Mouse (Mus musculus) layer of hippocampus, postnatal 36 days (tissue): ENCODE measurements around the gene Vgll1. TPM values are rescaled to one million over a fixed set of nuclear protein-coding genes. Genes with fewer than 3 reads are reported as not detected.

Source experiments
- DNase-seq, 2 experiments: peaks; one replicate each; pipeline ENCODE4 v3.0.0; 2022
- total RNA-seq, 2 experiments: library from RNA; stranded (reverse); gene quantifications; 2 replicates each; pipeline ENCODE4 v1.2.3; 2021

Vgll1 gene
- not detected for total RNA-seq

GRCm38 (mm10) chrX:57087806-57088205, at the start of gene Vgll1:
Gene Vgll1 (plus strand): TSS chrX:57088106.
- no peak for DNase-seq

DNA sequence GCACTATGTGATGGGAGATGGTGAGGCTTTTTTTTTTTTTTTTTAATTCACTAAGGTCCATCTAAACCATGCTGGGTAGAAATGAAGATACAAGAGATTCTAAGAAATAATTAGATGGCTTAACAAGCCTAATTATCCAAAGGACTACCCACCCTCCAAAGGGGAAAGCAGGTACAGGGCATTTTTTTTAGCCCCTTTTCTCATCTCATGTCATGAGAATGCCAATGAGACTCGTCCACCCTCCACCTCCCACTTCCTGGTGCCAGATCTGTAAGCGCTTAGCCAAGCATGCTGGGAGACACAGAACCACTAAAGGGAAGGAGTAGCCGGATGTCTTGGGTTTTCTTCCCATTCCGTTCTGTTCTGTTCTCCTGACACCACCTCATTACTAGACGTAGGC, 45.1 kb upstream of the Vgll1 start, which contains the start of gene Brs3:
Gene Brs3, plus strand, starts transcription at position 301 of the 400 bp plus-strand sequence.
- no peak for DNase-seq

- no peak for DNase-seq
Measured at GRCm38 (mm10) chrX:57043869-57044268, 44.0 kb upstream of the Vgll1 start.

GRCm38 (mm10) chrX:57052848-57053173, 35.1 kb upstream of the Vgll1 start:
- DNase-seq, result no peak

DNA sequence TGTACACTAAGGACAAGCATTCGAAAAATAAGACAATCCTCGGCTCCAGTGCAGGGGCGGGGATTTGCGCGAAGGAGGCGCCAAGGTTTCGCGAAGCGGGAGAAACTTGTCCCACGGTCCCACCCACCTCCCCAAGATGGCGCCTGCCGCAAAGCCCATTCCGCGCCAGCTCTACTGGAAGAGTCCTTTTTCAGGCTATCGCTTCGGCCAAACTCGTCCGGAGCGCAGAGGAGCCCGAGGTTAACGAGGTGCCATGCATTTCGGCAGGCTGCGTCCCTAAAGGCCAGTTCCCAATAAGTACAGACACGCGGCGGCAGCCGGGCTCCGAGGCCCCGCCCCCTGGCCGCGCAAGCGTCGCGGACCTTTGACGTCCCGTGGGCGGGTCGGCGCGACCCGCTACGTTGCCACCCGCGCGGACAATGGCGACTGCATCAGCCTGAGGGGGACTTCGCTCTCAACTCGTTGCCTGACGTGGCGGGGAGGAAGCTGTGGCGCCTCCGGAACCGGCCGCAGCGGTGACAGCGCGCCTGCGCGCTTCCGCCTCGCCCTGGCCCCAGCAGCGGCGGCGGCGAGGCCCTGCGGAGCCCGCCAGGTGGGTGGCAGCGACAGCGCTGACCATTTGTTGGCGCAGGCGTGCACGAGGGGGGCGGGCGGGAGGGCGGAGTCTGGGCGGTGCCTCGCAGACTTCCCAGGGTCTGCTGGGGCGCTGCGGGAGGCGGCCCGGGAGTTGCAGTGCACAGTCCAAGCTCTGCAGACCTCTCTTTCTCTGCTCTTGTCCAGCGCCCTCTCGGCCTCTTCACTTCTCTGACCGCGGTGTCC, 34.5 kb upstream of the Vgll1 start, which contains the start of gene Htatsf1:
Gene Htatsf1, plus strand, starts transcription at position 410 of the 819 bp plus-strand sequence.
- DNase-seq, result peak; percentile 79 to 84

DNA sequence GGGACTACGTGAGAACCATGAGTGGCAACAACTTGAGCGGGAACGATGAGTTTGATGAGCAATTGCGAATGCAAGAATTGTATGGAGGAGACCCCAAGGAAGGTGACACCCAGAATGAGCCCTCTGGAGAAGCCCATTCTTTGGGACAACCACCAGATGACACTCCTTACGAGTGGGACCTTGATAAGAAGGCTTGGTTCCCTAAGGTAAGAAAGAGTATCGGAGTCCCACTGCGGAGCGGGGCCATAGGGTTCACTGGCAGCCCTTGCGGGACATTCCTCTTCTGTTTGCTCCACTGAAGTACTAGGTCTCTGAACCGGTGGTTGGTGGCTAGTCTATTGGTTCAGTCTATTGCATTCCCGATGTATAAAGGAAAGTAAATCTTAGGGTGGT, 33.9 kb upstream of the Vgll1 start:
- DNase-seq, result no peak

GRCm38 (mm10) chrX:57081496-57081895, 6.4 kb upstream of the Vgll1 start:
- DNase-seq, result no peak

DNA sequence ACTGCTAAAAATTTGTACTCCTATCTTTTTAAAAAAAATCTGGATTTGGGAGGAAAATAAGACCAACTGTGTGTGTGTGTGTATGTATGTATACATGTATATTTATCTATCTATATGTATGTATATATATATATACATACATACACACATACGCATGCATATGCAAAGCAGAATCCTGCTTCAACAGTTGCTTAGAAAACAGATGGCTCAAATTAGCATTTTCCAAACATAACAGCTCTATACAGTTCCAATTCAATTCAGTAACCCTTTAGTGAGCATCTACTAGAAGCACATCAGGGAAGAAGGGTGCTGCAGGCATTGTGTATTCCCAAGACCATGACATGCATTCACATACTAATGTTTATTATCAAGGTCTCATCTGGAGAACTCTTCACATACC, 15.5 kb downstream of the Vgll1 start:
- no peak for DNase-seq

GRCm38 (mm10) chrX:57106956-57107355, 19.1 kb downstream of the Vgll1 start:
- DNase-seq, result no peak

DNA sequence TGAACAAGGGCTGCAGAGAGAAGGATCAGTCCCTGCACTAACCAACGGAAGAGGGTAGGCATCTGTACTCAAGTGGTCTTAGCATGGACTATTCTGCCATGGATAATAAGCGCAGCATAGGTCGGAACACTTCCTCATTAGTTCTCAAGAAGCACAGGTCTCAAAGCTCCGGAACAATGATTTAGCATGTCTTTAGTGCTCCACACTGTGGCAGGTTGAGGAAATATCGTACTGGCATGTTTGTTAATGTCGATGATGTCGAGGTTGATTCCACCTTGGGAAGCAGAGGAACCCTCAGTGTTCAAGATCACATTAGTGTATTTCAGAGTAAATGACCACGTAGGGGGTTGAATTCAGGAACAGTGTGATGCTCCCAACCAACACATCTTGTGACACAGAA, 30.2 kb downstream of the Vgll1 start:
- DNase-seq, result no peak

DNA sequence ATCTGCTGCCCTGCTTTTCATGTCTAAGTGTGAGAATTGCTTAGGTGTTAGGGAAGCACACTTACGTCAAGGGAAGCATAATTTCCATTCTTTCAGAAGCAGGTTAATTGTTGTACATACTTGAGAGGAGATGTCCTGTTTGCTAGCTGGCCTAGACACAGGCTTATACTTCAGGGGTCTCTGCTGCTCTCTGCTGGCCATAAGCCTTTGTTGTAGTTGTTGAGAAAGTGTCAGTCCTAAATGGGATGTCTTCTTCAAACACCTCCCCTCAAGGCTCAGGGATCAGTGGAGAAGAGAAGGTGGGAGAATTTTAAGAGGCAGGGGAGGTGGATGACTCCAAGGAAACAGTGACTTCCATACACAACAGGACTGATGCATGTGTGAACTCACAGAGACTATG, 32.9 kb downstream of the Vgll1 start:
- DNase-seq, result no peak

DNA sequence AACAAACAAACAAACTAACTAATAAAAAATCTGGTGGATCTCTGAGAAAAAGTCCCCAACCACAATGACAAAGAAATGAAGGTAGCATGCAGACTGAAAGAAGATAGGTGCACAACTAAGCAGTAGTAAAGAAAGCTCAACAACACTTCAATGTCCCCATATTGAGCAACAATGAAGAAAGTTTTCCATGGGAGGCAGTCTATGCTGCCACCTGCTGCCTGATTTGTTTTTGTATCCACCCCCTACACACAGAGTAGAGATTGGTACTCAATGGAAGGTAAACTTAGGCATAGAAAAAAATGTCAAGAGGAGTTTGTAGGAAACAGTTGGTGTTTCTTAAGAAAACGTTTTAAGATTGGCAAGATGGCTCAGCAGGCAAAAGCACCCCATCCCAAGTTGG, 42.7 kb downstream of the Vgll1 start:
- DNase-seq, result no peak

DNA sequence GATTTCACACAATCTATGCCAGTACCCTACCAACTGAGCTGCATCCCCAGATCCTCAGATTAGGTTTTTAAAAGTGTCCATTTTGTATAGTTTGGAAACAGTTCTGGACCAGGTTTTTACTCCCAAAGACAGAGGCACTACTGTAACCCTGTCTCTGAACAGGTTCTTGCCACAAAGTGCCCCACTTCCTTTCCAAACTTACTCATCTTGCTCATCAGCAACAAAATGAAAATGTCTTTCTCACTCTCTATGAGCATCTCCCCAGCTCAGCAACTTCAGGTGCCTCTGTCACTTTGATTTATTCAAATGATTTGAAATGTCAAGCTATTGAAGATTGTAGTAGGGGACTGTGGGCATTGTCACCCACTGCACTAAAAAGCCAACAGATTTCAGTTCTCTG, 49.7 kb downstream of the Vgll1 start:
- DNase-seq, result no peak

- DNase-seq, result no peak
Measured at GRCm38 (mm10) chrX:57153520-57153919, 65.6 kb downstream of the Vgll1 start.

Other genes with a start within 250 kb of the Vgll1 start
- gene Adgrg4, start 217.9 kb upstream of the Vgll1 start, total RNA-seq, result not detected
- gene Brs3, start 45.0 kb upstream of the Vgll1 start, total RNA-seq, result under 1 TPM; 0.13 to 0.25 TPM
- 10 to 100 TPM; 58.2 to 62.1 TPM for gene Htatsf1, start 34.5 kb upstream of the Vgll1 start, total RNA-seq
- not detected for gene Cd40lg, start 124.0 kb downstream of the Vgll1 start, total RNA-seq